Mouse (Mus musculus) mesoderm, embryonic 11.5 days (tissue): ENCODE measurements around the gene Brat1.
A peak's percentile ranks its signal among the peaks of the same experiment; 100 is the strongest.
"Not testable (repeated sequence)": the region's sequence is repeated elsewhere in the genome, so short reads cannot be mapped to it uniquely, and the experiment has no call there.

Experiments
- DNase-seq: peaks from one replicate; pipeline ENCODE4 v3.0.0-alpha.2; 2012; ENCODE audit warnings: low read depth, low spot score

Gene Brat1

DNA sequence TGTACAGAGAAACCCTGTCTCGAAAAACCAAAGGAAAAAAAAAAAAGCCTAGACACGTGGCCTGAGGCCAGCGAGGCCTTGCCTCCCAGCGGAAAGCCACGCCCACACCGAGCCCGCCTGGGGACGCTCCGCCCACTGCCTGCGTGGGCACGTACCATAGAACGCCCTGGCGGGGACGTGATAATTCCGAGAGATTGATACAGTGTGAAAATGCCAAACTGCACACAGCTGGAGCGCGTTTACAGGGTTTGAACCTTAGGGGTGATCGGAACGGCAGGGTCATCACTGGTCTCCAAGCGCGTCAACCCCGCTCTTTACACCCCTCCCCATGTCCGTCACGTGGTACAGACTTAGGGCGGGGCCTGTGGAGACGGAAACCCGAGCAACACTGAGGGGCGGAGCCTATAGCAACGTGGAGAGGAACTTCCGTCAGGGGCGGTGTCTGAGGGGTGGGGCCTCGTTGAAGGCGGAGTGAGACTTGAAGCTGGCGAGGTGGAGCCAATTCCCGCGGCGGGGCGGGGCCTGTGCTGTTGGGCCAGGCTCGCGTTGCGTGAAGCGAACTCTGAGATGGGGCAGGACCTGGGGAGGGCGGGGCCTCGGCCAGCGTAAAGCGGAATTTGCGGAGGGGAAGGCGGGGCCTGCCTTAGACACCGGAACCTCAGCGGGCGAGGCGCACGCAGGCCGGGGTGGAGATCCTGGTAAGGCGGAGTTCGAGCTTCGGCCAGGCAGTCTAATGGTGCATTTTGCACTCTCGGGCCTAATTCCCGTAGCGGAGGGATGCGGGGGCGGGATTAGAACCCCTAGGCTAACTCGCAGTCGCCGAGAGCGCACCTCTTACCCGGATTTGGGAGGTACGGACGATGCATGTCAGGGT, at the start of gene Brat1:
TSS of gene Brat1 (plus strand) at position 634 of the 874 bp plus-strand sequence.
- DNase-seq: peak; percentile 100

- DNase-seq: no peak
Observed at GRCm38 (mm10) chr5:140659607-140660272, 45.1 kb upstream of the Brat1 start.

DNA sequence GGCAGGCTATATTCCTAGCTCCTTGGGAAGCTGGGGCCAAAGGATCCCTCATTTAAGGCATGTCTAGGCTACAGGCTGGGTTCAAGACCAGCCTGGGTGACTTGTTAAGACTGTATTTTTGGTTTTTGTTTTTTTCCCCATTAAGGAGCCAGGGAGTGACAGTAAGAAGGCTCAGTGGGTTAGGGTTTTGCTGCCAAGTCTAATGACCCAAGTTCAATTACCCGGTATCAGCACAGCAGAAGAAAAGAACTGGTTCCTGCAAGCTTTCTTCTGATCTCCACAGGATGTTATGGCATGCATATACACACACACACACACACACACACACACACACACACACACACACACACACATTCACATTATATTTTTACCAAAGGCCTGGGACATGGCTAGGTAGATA, 44.4 kb upstream of the Brat1 start:
- DNase-seq: no peak

- DNase-seq: no peak
Observed at GRCm38 (mm10) chr5:140661427-140661826, 43.4 kb upstream of the Brat1 start.

DNA sequence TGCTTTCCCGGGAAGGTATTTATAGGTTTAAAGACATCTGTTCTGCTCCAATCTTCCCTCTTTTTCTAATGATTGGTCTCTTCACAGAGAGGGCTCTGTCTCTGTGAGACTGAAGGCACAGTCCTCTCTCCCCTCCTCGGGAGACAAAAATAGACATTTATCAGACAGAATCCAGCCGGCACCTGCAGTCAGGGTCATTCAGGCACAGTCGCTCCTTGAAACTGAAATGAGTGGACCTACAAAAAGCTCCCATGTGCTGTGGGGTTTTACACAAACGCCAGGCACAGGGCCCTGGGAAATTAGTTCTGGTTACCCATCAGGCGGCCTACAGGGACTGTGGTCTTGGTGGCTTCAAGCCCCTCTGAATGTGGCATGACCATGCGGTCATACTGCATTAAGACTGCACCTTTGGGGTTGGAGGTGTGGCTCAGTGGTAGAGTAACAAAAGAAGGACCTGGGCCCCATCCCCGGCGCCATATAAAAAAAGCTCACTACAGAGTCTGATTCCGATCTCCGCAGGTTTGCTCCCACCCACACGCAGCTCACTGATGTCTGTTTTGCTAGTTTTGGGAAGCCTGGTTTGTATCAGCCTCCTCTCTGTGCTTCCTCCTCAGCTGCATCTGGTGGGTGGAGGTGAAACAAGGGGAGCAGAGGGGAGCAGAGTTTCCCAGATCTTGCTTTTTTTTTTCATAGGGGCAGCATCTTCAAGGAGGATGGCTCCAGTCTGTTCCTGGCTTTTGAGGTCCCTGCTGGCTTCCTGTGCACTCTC, 42.8 kb upstream of the Brat1 start:
- DNase-seq: no peak

- no peak for DNase-seq
Observed at GRCm38 (mm10) chr5:140662741-140663592, 41.8 kb upstream of the Brat1 start.

- DNase-seq: peak; percentile 49
Observed at GRCm38 (mm10) chr5:140663621-140664180, 41.1 kb upstream of the Brat1 start.

GRCm38 (mm10) chr5:140672115-140672514, 32.7 kb upstream of the Brat1 start:
- DNase-seq: no peak

DNA sequence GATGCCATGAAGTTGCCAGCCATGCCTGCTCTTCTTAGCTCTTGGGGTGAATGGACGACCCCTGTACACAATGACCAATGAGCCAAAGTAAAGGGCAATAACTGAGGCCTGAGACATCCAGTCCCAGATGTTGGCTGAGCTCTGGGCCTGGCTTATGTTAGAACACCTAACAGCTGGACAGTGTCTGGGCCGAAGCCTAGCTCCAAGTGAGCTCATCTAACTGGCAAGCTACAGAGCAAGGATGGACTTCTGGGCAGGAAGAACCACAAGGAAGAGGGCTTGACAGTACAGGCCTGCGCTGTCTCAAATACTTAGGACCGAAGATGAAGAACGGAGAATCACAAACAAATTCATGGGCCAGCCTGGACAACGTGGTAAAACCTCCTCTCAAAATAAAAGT, 32.2 kb upstream of the Brat1 start:
- not testable (repeated sequence) for DNase-seq

GRCm38 (mm10) chr5:140674036-140674435, 30.8 kb upstream of the Brat1 start:
- DNase-seq: no peak

DNA sequence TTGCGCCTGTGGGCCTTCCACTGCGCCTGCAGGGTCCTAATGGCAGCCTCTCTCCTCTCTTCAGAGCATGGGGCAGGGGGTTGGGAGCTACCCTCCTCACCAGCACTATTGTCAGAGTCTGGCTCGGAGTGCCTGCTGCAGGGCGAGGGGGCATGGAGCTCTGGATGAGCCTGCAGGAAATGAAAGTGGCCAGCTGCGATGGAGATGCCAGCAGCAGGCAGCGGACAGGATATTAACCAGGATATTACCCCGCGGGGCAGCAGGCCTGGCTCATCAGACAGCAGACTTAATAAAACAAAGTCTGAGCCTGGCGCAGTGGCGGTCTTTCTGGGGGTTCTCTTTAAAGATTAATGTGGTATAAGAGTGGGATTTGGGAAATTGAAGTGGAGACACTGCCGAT, 29.7 kb upstream of the Brat1 start:
- no peak for DNase-seq

DNA sequence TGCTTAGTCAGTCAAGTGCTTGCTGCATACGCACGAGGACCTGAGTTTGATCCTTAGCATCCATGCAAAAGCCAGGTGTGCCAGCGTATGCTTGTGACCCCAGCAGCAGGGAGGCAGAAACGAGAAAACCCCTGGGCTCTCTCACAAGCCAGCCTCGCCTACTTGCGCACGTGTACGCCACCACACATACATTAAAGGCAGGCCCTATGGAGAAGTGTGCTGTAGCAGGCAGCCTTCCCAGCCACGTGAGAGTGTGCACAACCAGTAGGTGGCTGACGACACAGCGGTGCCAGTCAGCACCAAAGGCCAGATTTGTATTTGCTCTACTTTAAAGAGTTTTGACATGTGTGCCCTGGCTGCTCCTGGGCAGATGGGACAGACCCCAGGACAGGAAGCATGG, 29.2 kb upstream of the Brat1 start:
- no peak for DNase-seq

- DNase-seq: no peak
Observed at GRCm38 (mm10) chr5:140677137-140677536, 27.7 kb upstream of the Brat1 start.

- no peak for DNase-seq
Observed at GRCm38 (mm10) chr5:140680051-140680450, 24.8 kb upstream of the Brat1 start.

DNA sequence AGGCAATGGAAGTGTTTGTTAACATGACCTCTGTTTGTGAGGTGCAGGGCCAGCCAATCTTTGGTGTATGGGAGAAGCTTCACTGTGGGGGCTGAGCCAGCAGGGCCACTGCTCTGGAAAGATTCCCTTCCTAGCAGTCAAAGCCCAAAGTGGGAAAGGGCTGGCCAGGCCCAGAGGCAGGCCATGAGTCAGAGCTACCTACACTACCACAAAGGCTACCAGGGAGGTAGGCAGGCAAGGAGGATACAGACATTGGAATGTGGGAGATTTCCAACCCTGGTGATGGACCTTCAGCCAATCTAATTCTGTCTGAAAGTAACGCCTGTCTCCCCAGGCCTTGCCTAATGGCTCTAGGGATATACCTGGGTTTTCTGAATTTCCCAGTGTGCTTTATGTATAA, 23.9 kb upstream of the Brat1 start:
- no peak for DNase-seq

DNA sequence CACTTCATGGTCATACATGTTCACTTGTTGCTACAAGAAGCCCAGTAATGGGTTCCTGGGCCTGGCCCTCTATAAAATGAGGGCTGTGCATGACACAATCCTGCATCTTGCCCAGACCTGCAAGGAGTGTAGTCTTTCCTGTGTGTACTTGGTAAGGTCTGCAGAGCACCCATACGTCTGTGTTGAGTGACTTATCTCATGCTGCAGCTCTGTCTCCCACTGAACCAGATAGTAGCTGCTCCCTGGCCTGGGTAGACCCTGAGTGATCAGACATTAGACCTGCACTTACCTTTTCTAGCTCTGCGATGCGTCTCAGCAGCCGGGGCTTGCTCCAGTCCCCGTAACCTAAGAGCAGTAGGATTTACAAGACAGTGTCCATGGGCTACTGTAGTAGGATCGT, 22.7 kb upstream of the Brat1 start:
- no peak for DNase-seq

DNA sequence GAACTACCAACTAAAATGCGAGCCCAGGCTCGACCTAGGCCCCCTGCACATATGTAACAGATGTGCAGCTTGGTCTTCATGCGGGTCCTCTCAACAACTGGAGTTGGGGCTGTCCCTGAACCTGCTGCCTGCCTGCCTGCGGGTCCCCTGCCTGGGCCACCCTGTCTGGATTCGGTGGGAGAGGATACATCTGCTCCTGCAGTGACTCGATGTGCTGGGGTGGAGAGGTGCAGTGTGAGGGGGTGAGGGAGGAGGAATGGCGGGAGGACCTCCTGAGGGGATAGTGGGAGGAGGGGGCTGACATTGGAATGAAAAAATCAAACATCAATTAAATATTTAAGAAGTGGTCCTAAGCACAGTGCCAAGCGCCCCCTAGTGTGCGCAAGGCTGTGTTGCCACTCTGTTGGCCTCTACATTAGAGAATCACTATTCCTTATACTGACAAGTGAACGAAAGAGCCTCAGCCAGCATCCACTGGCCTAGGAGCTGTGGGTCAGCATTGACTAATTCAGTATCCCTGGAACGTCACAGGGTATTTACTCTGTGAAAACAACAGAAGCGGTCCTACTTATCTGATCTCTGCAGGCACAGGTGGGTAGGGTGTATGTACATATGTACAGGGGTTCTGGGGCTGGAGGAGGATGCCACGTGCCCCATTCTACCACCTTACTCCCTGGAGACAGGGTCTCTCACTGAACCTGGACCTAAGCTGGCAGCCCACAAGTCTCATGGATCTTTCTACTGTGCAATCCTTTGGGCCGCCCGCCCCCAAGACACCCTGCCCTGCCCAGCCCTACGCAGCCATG, 20.3 kb upstream of the Brat1 start:
- peak; percentile 53 for DNase-seq

GRCm38 (mm10) chr5:140688434-140688833, 16.4 kb upstream of the Brat1 start:
- DNase-seq: no peak

DNA sequence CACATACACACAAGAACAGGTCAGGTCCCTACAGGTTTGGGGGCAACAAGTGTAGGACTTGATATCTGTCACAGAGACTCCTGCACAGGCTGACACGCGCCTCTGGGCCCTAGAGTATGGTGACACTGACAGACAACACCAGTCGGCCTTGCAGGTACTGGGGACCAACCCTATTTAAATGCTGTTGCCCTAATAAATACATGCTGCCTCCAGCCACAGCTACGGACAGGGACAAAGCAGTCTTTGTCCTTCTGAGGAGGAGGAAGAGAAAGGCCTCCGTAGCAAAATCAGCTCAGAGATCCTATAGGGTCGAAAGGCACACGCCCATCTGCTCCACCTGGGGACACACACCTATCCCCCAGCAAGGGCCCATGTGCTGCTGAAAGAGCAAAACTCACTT, 8.8 kb upstream of the Brat1 start:
- no peak for DNase-seq

- no peak for DNase-seq
Observed at GRCm38 (mm10) chr5:140699776-140700175, 5.0 kb upstream of the Brat1 start.
